Mouse (Mus musculus) macrophage (primary cell): ENCODE data around the gene Pnpla6. TPM values are rescaled to one million over a fixed set of nuclear protein-coding genes. Genes with fewer than 3 reads are reported as not detected.

Source experiments
- H3K27ac ChIP-seq: fragments of 350-480 bp; formaldehyde crosslinking; 2 replicates; pipeline ENCODE4 v1.9.0; 2021
- H3K36me3 ChIP-seq: fragments of 350-480 bp; formaldehyde crosslinking; 2 replicates; pipeline ENCODE4 v1.9.0; 2021; ENCODE audit errors: inconsistent target
- H3K4me3 ChIP-seq: fragments of 350-480 bp; formaldehyde crosslinking; 2 replicates; pipeline ENCODE4 v1.9.0; 2021; ENCODE audit errors: inconsistent target
- H3K79me2 ChIP-seq: fragments of 350-480 bp; formaldehyde crosslinking; 2 replicates; pipeline ENCODE4 v1.9.0; 2021; ENCODE audit errors: inconsistent target
- WGBS: methylation state at CpG from one replicate; pipeline ENCODE4 v1.1.7; 2026; ENCODE audit warnings: inconsistent platforms; ENCODE audit not compliant: missing documents; 5-methylcytosine and 5-hydroxymethylcytosine counted together
- polyA plus RNA-seq: library from polyadenylated mRNA; stranded (reverse); fragments of 250-400 nt; gene quantifications from 3 replicates; pipeline ENCODE4 v1.2.4, GENCODE M21; 2018; ENCODE audit warnings: inconsistent platforms

Gene Pnpla6
- polyA plus RNA-seq, 1 experiment from 2014 or later = 11.7 TPM

DNA sequence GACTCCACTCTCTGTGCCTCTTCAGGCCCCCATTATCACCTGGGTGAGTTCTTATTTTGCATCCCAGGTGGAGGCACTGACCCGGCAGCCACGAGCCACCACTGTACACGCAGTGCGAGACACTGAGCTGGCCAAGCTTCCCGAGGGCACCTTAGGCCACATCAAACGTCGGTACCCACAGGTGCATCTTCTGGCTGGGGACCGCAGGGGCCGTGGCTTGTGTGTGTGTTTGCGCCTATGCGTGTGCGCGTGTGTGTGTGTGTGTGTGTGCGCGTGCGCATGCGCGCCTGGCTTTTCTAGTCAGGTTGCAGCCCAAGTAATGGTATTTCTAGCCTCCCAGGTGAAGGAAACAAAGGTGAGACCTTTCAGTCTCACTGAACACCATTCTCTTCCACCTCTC, 16.8 kb downstream of the Pnpla6 start:
- no peak overlapping the region for H3K4me3 ChIP-seq
- peaks cover 35% of the 10 kb centered on the region for H3K36me3 ChIP-seq
- WGBS = 97% methylated on average over 18 of the region's 18 CpGs
- no peak overlapping the region for H3K27ac ChIP-seq
- no peaks in the 10 kb centered on the region for H3K79me2 ChIP-seq

DNA sequence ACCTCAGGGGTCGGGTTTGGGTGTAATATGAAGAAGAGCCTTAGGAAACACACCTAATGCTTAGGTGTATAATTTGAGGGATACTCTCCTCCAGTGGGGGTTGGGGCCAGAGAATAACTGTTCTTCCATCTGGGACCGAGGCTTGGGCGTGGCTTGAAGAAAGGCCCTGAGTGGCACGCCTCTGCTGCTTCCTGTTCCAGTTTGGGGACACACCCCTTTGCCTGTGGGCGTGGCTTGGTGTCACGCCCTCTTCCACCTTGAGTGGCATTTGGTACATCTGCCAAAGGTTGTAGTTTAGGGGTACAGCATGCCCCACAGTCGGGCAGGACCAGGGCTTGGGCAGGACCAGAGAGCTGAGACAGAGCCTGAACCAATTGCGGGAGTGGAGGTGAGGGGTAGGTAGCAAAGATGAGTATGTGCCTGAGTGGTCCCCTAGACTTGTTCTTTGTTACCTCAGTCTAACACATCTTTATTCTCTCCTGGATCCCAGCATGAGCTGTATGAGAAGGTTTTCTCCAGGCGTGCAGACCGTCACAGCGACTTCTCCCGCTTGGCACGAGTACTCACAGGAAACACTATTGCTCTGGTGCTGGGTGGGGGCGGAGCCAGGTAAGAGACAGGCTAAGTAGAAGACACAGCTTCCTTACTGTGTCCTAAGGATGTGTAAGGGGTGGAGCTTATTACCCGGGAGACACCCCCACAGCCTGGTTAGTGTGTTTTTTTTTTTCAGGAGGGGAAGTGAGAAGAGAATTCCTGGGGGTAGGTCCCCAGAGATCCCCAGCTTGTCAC, 21.1 kb downstream of the Pnpla6 start:
- peaks cover 61% of the 10 kb centered on the region for H3K36me3 ChIP-seq
- no peak overlapping the region for H3K4me3 ChIP-seq
- H3K27ac ChIP-seq = no peak overlapping the region
- H3K79me2 ChIP-seq = no peaks in the 10 kb centered on the region
- WGBS = 83% methylated on average over 15 of the region's 15 CpGs

DNA sequence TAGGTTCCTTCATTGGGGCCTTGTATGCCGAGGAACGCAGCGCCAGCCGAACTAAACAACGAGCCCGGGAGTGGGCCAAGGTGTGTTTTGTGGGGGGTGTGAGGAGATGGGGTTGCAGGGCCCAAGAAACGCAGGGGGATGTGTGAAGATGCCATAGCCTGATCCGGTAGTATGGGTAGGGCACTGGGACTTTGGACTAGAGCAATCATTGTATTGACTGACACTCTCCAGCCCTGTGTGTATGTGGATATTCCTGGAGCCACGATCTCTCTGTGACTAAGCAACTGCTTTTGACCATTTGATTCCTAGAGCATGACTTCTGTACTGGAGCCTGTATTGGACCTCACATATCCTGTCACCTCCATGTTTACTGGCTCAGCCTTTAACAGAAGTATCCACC, 21.8 kb downstream of the Pnpla6 start:
- 98% methylated on average over 9 of the region's 9 CpGs for WGBS
- H3K36me3 ChIP-seq = peaks cover 54% of the 10 kb centered on the region

DNA sequence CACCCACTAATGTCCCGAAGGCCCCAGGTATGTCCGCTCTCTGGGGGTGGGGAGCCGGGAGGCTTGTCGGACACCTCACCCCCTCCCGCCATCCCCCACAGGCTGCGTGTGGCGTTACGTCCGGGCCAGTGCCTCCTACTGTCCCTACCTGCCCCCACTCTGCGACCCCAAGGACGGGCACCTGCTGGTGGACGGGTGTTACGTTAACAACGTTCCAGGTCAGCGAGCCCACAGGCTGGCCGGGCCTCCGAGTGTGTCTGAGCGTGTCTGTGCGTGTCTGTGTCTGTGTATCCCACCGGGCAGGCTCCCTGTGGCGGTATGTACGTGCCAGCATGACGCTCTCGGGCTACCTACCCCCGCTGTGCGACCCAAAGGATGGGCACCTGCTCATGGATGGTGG, 22.5 kb downstream of the Pnpla6 start:
- no peak overlapping the region for H3K27ac ChIP-seq
- H3K4me3 ChIP-seq = no peak overlapping the region
- H3K36me3 ChIP-seq = peaks cover 52% of the 10 kb centered on the region
- no peaks in the 10 kb centered on the region for H3K79me2 ChIP-seq
- WGBS = 93% methylated on average over 12 of the region's 26 CpGs

More for the DNA sequence above, 21.8 kb downstream of the Pnpla6 start:
- H3K79me2 ChIP-seq = no peaks in the 10 kb centered on the region
- no peak overlapping the region for H3K4me3 ChIP-seq
- H3K27ac ChIP-seq = no peak overlapping the region

DNA sequence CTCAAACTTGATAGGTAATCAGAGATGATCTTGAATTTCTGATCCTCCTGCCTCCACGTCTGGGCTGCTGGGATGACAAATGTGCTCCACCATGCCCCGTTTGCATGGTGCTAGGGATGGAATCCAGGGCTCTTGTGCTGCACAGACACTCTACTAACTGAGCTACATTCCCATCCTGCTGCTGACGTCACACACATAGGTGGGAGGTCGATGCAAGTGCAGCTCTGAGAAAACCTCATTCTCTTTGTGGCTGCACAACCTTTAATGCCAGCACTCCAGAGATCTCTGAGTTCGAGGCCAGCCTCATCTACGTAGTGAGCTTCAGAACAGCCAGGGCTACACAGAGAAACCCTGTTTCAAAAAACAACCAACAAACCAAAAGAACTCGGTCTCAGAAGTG, 24.0 kb downstream of the Pnpla6 start:
- no peaks in the 10 kb centered on the region for H3K79me2 ChIP-seq
- H3K36me3 ChIP-seq = peaks cover 63% of the 10 kb centered on the region

DNA sequence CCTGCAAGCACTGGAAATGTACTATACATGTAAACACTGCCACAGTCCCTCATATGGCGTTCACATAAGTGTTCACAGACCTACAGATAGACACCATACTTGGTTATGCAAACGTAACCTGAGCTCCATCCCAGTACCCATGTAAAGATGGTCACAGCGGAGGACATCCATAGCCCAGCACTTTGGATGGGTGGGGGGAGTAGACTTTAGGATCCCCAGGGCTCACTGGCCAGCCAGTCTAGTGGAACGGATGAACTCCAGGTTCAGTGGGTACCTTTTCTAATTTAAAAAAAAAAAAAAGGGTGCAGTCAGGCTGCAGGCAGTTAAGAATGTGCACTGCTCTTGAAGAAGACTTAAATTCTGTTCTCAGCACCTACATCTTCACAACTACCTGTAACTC, 24.9 kb downstream of the Pnpla6 start:
- Histone ChIP-seq H3K27ac (no peak overlapping the region), H3K36me3 (peaks cover 65% of the 10 kb centered on the region), H3K4me3 (no peak overlapping the region), H3K79me2 (no peaks in the 10 kb centered on the region)
- 100% methylated on average over 4 of the region's 4 CpGs for WGBS

More for the DNA sequence above, 24.0 kb downstream of the Pnpla6 start:
- WGBS = 93% methylated on average over 7 of the region's 7 CpGs
- H3K27ac ChIP-seq = no peak overlapping the region
- no peak overlapping the region for H3K4me3 ChIP-seq

DNA sequence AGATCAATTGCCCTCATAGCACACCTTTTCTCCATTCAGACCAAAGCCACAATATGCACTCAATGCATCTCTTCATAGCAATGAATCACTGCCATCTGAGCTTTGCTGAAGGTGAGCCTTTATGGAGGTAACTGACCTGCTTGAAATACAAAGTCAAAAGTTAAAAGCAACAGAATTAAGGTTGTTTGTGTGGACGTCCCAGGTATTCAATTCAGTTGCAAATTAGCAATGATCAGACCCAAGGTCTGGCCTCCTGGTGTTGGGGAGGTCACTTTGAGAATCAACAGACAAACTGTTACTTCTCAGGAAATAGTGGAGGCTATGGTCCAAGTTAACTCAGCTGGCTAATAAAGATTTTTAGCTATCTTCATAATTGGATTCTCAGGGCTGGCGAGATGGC, 31.3 kb downstream of the Pnpla6 start:
- 96% methylated on average over 2 of the region's 2 CpGs for WGBS
- no peak overlapping the region for H3K27ac ChIP-seq
- peaks cover 16% of the 10 kb centered on the region; the same call in 1 of the 2 replicates for H3K36me3 ChIP-seq

DNA sequence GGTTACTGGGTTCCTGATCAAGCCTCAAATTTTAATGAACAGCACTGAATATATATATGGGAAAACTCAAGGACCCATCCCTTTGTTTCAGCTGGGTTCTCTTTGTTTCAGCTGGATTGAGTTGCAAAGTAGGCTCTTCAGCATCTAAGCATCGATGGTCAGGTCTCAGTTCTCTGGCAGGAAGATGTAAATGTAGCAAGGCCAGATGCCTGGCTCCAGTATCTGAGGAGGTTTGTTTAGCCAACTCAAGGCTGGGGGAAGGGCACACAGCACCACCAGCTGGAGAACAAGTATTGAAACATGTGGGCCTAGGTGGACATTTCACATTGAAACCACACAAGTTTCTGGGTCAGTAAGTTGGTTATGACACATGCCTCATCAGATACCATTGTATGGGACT, 37.1 kb downstream of the Pnpla6 start:
- H3K27ac ChIP-seq = no peak overlapping the region
- no peaks in the 10 kb centered on the region for H3K79me2 ChIP-seq
- H3K4me3 ChIP-seq = no peak overlapping the region
- 92% methylated on average over 1 of the region's 1 CpGs for WGBS
- H3K36me3 ChIP-seq = no peaks in the 10 kb centered on the region

More for the DNA sequence above, 31.3 kb downstream of the Pnpla6 start:
- no peaks in the 10 kb centered on the region for H3K79me2 ChIP-seq
- no peak overlapping the region for H3K4me3 ChIP-seq

DNA sequence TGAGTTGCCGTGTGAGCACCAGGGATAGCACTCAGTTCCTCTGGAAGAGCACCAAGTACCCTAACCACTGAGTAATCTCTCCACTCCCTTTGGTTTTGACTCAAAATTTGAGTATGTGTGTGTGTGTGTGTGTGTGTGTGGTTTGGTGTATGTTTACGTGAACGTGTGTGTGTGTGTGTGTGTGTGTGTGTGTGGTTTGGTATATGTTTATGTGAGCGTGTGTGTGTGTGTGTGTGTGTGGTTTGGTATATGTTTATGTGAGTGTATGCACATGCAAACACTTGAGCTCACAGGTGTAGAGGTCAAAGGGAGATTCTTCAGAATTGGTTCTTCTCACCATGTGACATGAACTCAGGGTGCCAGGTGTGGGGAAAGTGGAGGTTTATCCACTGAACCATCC, 40.9 kb downstream of the Pnpla6 start:
- H3K27ac ChIP-seq = no peak overlapping the region
- 64% methylated on average over 4 of the region's 4 CpGs for WGBS

DNA sequence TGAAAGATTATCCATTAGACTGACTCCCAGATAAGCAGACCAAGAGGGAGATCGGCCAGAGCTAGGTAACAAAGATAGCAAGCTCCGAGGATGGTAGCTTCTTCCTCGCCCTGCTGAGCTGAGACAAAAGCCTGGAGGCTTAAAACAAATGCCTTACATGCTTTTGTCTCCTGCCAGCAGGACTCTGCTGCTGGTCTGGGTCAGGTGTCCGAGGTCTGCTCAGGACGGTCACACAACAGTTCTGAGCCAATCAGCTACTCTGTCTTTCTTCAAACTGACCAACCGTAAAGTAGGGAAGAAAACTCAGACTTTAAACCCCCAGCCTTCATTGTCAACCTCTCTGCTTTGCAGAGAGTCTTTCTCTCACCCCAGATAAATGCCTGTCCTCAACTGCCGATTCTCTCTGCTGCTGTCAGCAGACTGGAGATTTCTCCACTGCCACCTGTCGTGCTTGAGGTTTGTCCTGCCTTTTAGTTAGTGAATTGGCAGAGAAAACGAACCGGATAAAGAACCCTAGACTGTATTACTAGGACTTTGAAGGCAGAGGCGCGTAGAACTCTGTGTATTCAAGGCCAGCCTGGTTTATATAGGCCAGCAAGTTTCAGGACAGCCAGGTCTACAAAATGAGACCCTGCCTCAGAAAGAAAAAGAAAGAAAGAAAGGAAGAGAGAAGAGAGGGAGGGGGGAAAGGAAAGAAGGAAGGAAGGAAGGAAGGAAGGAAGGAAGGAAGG, 52.6 kb downstream of the Pnpla6 start, which contains the start of gene C330021F23Rik:
TSS of gene C330021F23Rik (plus strand) at position 350 of the 731 bp plus-strand sequence.
- no peaks in the 10 kb centered on the region for H3K36me3 ChIP-seq
- no peak within 1 kb of the TSS for H3K27ac ChIP-seq
- H3K79me2 ChIP-seq = no peaks in the 10 kb centered on the region
- 59% methylated on average over 12 of the region's 12 CpGs for WGBS
- no peak within 1 kb of the TSS for H3K4me3 ChIP-seq

More for the DNA sequence above, 40.9 kb downstream of the Pnpla6 start:
- Histone ChIP-seq H3K79me2 (no peaks in the 10 kb centered on the region), H3K4me3 (no peak overlapping the region), H3K36me3 (no peaks in the 10 kb centered on the region)

DNA sequence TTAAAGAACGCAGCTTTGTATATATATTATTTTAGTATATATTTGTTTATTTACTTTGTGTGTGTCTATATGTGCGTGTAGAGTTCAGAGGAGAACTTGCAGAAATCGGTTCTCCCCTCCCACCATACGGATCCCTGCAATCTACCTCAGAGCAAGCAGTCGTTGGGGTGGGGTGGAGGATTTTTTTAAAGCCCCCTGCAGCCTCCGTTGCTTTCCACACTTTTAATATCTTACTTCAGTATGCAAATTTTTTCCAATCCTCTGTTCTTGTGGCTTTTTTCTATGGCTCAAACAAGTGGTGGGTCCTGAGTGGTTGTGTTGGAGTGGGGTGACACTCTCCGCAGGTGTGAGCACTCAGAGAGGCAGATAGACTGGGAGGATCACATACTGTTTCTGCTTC, 53.2 kb downstream of the Pnpla6 start:
- H3K79me2 ChIP-seq = no peaks in the 10 kb centered on the region
- no peak overlapping the region for H3K27ac ChIP-seq
- H3K4me3 ChIP-seq = no peak overlapping the region
- WGBS = 47% methylated on average over 7 of the region's 7 CpGs
- H3K36me3 ChIP-seq = no peaks in the 10 kb centered on the region

DNA sequence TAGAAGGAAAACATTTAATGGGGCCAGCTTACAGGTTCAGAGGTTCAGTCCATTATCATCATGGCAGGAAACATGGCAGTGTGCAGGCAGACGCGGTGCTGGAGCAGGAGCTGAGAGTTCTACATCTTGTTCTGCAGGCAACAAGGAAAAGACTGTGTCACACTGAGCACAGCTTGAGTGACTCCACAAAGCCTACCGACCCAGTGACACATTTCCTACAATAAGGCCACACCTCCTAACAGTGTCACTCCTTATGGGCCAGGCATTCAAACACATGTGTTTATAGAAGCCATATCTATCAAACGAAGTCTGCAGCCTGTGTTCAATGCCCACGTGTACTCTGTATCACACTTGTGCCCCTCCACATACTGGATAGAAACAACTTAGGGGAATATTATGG, 54.6 kb downstream of the Pnpla6 start:
- no peaks in the 10 kb centered on the region for H3K79me2 ChIP-seq
- no peaks in the 10 kb centered on the region for H3K36me3 ChIP-seq
- H3K4me3 ChIP-seq = no peak overlapping the region
- no peak overlapping the region for H3K27ac ChIP-seq
- WGBS = 93% methylated on average over 5 of the region's 5 CpGs

DNA sequence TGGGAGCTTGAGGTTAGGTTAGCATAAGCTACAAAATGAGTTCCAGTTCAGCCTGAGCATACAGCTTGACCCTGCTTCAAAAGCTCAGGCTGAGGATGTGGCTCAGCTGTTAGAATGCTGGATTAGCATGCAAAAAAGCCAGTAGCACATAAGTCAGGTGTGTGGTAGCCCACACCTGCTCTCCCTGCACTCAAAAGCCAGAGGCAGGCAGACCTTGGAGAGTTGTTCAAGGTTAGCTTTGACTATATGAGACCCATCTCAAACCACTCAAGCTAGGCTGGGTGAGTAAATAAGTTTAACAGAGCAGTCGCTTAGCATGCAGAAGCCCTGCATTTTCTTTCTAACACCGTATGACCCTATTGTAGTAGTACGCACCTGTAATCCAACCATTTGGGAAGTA, 59.4 kb downstream of the Pnpla6 start:
- Histone ChIP-seq H3K27ac (no peak overlapping the region), H3K4me3 (no peak overlapping the region), H3K79me2 (no peaks in the 10 kb centered on the region), H3K36me3 (no peaks in the 10 kb centered on the region)
- 100% methylated on average over 3 of the region's 3 CpGs for WGBS

DNA sequence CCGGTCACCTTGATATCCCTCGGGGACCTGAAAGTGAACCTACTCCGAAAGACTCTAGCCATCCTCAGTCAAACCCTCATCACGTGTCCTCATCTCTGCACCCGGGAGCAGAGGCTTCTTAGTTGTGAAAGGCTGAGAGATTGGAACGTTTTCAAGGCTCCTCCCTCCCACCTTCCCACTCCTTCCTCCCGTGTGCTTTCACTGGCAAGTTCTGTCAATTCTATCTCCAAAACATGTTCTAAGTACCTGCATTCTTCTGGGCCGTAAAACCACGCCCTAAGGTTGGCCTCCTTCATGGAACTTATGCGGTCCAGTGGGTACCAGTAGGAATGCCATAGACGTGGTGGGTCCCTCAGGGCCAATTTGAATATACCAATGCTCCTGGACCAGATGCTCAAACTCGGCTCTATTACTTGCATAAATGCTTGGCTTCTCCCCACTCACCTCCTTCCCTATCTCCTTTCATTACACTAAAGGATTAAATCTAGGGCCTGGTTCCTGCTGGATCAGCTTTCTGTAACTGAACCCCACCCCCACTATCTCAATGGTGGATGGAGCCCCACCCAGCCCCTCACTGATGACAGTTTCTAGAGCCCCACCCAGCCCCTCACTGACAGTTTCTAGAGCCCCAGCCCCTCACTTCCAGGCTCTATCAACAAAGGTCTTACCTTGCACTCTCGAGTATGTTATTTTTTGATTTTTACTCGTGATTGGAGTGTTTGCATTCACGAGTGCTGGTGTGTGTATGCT, 61.2 kb downstream of the Pnpla6 start:
- 73% methylated on average over 15 of the region's 15 CpGs for WGBS
- no peak overlapping the region for H3K27ac ChIP-seq
- H3K79me2 ChIP-seq = no peaks in the 10 kb centered on the region
- no peak overlapping the region for H3K4me3 ChIP-seq
- H3K36me3 ChIP-seq = no peaks in the 10 kb centered on the region
